Mouse (Mus musculus) urinary bladder, adult 18-20 months (tissue): ENCODE measurements around the gene Sco2.

Source experiments
- DNase-seq, 2 experiments: peaks; one replicate each; pipeline ENCODE4 v3.0.0; 2022; ENCODE audit warnings: low spot score in 2 of 2, mixed read lengths in 2 of 2

Gene Sco2

GRCm38 (mm10) chr15:89373027-89373761 is 452 bp downstream of the Sco2 start:
- peak; percentile 75 to 79 for DNase-seq

GRCm38 (mm10) chr15:89372536-89372935 is 1.1 kb downstream of the Sco2 start:
- DNase-seq = no peak

- DNase-seq = no peak
Measured at GRCm38 (mm10) chr15:89372068-89372467, 1.6 kb downstream of the Sco2 start.

- DNase-seq = no peak
Measured at GRCm38 (mm10) chr15:89365141-89365551, 8.5 kb downstream of the Sco2 start.

GRCm38 (mm10) chr15:89363051-89363450 is 10.6 kb downstream of the Sco2 start:
- DNase-seq = no peak

GRCm38 (mm10) chr15:89358784-89359183 is 14.9 kb downstream of the Sco2 start:
- no peak for DNase-seq

- peak in 1 of 2 experiments; percentile 53 for DNase-seq
Measured at GRCm38 (mm10) chr15:89356372-89356771, 17.3 kb downstream of the Sco2 start.

GRCm38 (mm10) chr15:89355241-89356187 is 18.1 kb downstream of the Sco2 start, which contains the start of the genes Lmf2 and Ncaph2:
Gene Lmf2, minus strand, starts transcription at chr15:89355659.
Gene Ncaph2, plus strand, starts transcription at chr15:89355719.
- DNase-seq = peak; percentile 91 to 92

GRCm38 (mm10) chr15:89354455-89354854 is 19.2 kb downstream of the Sco2 start:
- DNase-seq = no peak

GRCm38 (mm10) chr15:89353837-89354236 is 19.8 kb downstream of the Sco2 start:
- no peak for DNase-seq

GRCm38 (mm10) chr15:89352795-89353194 is 20.9 kb downstream of the Sco2 start:
- DNase-seq = no peak

- no peak for DNase-seq
Measured at GRCm38 (mm10) chr15:89352054-89352453, 21.6 kb downstream of the Sco2 start.

GRCm38 (mm10) chr15:89351302-89351701 is 22.3 kb downstream of the Sco2 start:
- DNase-seq = no peak

GRCm38 (mm10) chr15:89350447-89350846 is 23.2 kb downstream of the Sco2 start:
- no peak for DNase-seq

GRCm38 (mm10) chr15:89343325-89343724 is 30.3 kb downstream of the Sco2 start:
- DNase-seq = no peak

GRCm38 (mm10) chr15:89341678-89342077 is 32.0 kb downstream of the Sco2 start:
- no peak for DNase-seq

- DNase-seq = no peak
Measured at GRCm38 (mm10) chr15:89340136-89340535, 33.5 kb downstream of the Sco2 start.

GRCm38 (mm10) chr15:89339696-89340095 is 34.0 kb downstream of the Sco2 start:
- DNase-seq = no peak

- DNase-seq = no peak
Measured at GRCm38 (mm10) chr15:89336422-89336821, 37.2 kb downstream of the Sco2 start.

- DNase-seq = no peak
Measured at GRCm38 (mm10) chr15:89334774-89335537, 38.7 kb downstream of the Sco2 start.

GRCm38 (mm10) chr15:89334271-89334670 is 39.4 kb downstream of the Sco2 start, which contains the start of gene Miox:
Gene Miox, plus strand, starts transcription at chr15:89334398.
- no peak for DNase-seq

GRCm38 (mm10) chr15:89326441-89326840 is 47.2 kb downstream of the Sco2 start:
- DNase-seq = no peak
